Mouse (Mus musculus): ENCODE results near the gene Frrs1. TPM values are rescaled to one million over a fixed set of nuclear protein-coding genes. Genes with fewer than 3 reads are reported as not detected.
"Not testable (repeated sequence)": the region's sequence is repeated elsewhere in the genome, so short reads cannot be mapped to it uniquely, and the experiment has no call there.

The Frrs1 gene
- total RNA-seq (2022) = 1 to 10 TPM; 2.3 to 4.7 (median 3.9) TPM

DNA sequence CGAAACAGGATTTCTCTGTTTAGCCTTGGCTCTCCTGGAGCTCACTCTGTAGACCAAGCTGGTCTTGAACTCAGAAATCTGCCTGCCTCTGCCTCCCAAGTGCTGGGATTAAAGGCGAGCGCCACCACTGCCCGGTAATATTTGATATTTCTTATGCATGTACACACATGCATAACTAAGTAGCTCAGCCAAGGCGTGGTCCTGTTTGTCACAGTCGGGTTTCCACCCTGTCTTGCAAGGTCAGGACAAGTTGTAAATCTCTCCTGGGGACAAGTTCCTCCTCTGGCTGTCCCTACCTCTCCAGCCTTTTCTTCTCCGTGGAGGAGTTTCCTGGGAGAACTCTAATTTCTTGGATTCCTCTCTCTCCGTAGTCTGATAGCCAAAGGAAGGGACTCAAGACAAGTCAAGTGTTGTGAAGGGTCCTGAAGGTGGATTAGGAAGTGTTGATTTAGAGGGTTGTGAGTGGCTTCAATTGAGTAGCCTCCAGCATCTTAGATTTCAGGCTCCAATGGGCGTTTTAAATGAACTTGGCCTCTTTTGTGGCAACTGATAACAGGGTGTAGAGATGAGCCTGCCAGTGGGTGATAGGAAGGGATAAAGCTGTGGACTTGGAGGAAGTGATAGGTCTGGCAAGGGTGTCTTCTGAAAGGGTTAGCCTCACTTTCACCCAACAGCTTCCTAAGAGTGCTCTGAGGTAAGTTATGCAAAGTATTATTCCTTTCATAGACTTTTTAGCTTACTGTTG is at the start of gene Frrs1:
Gene Frrs1 (plus strand): TSS at position 524 of the 745 bp plus-strand sequence.
- no peak for DNase-seq (ENCODE audit: low spot score)

DNA sequence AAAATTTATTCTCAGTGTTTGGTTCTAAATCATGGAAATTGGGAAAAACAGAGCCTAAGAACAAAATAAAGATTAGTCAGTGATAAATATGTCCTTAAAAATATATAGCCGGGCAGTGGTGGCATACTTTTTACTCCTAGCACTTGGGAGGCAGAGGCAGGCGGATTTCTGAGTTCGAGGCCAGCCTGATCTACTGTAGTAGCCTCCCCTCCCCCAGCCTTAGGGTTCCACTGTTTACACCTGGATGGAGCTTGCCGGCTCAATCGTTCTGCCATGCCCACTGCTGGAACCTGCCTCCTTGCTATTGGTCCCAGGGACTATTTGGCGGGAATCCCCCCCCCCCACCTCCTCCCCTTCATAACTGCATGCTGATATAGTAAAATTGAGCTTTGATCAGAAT is 48.9 kb upstream of the Frrs1 start:
- not testable (repeated sequence) for DNase-seq (ENCODE audit: low spot score)

DNA sequence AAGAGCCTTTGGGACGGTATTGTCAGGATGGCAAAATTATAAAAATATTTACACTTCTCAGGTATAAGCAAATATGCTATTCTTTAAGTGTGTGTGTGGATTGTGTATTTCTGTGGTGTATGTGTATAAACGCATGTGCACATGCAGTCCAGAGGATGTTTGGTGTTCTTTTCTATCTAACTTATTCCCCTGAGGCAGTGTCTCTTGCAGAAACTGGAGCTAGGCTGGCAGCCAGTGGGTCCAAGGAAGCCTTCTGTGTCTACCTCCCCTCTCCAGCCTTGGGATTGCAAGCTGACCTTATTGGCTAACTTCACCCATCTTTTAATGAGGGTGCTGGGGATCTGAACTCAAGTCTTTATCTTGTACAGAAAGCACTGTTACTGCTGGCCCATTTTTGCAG is 46.3 kb upstream of the Frrs1 start:
- no peak for DNase-seq (ENCODE audit: low spot score)

DNA sequence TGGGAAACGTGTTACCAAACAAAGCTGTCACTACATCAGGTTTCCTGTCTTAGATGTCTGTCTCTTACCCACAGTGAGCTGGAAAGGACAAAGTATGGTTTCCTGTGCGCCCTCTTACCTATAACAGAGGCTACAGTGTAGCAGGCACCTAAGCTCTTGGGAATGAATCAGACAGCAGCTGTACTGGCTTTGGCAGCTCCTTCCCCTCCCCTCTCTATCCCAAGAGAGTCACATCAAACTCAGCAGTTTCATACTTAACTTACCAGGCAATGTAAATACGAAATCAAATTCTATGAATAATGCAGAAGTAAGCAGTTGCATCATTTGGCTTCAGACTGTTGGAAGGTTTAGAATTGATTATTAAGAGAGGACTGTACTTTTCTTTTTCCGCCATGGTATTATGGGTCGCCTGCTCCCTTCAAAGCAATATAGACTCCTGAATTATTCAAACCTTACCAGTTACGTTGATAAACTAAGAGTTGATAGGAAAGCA is 43.9 kb upstream of the Frrs1 start:
- no peak for DNase-seq (ENCODE audit: low spot score)

DNA sequence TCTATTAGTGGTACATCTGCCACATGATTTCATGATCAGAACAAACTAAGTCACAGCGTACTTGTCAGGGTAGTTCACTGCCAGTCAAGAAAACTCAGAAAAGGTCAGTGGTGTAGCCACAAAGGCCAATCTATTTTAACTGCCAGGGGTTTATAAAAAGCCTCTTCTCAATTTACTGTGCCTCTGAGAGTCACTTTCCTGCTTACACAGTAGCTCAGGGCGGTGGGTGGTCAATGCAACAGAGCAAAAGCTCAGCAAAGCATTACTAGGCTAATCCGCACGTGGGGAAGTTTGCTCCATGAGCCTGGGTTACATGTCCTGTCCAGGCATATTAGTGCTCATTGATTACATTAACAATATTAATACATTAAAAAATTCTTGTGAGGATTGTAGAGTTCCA is 43.3 kb upstream of the Frrs1 start:
- no peak for DNase-seq (ENCODE audit: low spot score)

DNA sequence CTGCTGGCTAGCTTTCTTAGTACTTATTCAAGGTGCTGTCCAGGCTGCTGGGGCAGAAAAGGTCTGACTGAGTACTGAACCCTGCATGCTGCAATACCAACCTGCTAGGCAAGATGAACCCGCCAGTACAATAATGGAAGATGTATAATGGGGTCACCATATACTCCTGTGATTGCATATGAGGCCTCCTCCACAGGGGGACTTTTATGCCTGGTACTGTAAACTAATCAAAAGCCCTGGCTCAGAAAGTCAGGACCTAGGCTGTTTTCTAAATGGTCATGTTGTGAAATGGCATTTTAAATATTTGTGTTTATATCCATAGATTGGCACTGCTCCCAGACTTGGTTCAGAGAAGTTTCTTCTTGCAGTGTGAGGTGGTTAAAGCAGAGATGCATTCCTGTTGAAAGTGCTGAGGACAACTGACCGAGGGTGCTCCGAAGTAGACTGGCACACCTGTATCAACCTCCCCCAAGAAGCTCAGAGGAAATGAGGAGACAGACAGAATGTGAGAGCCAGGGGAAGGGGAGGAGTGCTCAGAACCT is 42.5 kb upstream of the Frrs1 start:
- no peak for DNase-seq (ENCODE audit: low spot score)

DNA sequence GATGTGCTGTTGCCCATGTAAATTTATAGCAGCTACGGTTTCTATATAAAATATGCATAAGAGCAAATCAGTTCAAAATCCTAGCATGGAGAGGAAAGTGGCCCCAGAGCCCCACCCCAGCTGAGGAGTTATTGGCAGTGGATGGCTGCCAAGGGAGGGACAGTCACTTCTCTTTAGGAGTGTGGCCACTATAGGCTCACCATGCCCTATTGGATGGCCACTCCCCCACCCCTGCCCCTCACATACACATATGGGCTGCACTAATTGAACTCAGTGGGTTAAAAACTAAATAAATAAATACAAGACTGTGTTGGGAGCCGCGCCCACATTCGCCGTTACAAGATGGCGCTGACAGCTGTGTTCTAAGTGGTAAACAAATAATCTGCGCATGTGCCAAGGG is 42.0 kb upstream of the Frrs1 start:
- DNase-seq (ENCODE audit: low spot score) = no peak

DNA sequence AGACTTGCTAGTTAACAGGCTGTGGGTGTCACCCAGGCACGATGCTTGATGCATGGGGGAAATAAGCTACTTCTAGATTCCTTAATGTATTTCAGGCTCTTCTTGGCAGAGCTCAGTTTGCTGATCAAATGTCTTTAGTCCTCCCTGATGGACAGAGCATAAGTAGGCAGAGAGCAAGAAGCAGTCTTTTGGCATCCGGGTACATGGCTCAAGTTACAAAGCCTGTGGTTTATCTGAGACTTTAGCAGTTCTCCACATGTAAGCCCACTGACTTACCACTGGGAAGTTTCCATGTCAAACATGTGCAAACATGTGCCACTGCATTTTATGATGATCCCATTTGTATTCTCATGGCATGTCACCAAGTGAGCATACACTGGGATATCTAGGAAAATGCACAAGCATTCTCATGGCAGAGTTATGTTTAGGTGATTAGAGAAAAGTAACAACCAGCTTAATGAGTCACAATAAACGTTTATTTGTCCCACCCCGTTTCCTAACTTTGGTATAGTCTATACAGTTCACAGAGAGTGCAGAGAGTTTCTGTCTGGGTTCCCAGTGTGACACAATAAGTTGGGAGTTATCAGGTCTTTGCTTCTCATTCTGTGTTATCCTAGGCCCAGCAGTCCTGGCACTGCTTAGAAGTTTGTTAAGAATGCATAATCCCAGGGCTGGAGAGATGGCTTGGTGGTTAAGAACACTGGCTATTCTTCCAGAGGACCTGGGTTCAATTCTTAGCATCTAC is 32.6 kb upstream of the Frrs1 start:
- DNase-seq (ENCODE audit: low spot score) = no peak

DNA sequence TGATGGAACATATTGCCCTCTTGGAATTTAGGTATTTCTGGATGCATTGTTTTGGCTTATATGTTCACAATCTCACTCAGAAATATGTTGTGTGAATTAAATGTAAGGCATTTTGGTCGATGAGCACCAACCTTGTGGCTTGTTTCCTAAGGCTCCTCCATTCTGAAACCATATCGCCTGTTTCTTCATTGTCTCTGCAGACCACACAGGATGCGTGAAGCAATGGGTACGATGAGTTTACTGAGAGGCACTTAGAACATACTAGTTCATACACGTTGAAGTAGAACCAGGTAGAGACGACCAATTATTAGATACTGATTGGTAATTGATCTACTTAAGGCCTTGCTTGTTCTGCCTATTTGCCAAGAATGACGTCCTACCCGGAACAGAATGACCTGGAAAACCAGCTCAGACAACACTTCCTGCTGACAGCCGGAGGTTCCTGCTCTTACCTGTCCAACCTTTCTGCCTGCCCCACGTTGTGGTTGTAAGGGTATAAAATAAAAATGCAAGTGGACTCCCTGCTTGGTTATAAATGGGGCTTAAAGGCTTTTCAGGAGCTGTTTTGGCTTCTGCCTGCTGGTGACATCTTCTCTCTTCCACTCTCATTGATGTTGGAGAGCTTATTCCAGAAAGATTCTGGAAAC is 29.9 kb upstream of the Frrs1 start:
- DNase-seq (ENCODE audit: low spot score) = no peak

DNA sequence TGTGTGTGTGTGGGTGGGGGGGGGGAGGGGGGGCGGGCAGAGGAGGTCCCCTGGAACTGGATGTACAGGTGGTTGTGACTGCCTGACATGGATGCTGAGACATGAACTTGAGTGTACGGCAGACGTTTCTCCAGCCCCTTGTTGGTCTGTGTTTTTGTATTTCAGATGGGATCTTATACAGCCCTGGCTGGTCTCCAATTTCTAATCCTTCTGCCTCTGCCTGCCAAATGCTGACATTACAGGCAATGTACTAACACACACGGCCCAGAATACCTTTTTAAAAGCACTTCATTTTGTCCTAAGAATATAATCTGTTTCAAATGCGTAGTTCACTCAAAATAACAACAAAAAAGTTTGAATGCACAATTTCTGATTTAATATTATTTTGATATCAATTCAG is 27.9 kb upstream of the Frrs1 start:
- DNase-seq (ENCODE audit: low spot score) = no peak

DNA sequence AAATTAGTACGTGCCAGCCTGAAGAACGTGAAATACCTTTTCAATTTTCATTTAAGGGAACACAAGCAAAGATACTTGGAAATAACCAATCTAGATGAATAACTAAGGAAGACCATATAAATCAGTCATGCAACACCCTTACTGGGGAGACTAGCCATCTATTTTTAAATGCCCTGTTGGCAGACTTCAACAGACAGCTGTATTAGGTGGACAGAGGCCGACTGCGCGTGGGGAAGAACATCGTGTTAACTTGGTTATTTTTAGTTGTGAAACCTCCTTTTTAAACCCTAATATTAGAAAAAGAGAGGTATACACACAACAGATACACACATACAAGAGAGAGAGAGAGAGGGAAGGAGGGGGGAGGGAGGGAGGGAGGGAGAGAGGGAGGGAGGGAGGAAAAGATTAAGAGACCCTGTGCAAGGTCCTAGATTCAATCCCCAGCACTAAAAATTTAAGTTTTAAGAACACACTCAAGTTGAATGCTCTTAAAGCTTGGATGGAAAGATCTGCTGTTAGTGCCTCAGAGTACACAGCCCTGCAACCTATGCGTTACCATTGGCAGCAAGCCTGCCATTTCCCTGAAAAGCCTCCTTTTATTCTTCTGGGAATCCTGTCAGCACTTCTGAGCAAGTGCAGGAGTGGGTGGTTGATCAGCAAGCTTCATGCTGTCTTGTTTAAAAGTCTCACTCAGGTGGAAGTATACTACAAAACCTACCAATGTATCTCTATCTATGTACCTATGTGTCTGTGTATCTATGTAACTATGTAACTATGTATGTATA is 26.5 kb upstream of the Frrs1 start:
- DNase-seq (ENCODE audit: low spot score) = peak; percentile 36

DNA sequence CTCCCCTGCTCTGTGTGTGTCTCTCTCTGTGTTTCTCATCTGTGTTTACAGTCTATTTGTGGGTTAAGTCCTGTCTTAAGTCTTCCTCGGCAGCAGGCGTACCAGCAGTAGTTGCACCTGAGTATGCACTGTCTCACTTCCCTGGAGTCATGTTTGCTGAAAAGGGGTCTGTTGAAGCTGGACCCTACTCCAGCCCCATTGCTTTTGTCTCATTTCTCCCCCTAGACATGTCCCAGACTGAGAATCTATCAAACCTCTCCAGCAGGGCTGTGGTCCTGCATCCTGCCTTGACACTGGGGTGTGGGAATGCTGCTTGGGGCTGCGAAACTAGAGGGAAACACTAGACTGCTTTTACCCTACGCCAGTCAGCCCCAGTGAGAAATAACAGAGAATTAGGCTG is 25.8 kb upstream of the Frrs1 start:
- DNase-seq (ENCODE audit: low spot score) = no peak

DNA sequence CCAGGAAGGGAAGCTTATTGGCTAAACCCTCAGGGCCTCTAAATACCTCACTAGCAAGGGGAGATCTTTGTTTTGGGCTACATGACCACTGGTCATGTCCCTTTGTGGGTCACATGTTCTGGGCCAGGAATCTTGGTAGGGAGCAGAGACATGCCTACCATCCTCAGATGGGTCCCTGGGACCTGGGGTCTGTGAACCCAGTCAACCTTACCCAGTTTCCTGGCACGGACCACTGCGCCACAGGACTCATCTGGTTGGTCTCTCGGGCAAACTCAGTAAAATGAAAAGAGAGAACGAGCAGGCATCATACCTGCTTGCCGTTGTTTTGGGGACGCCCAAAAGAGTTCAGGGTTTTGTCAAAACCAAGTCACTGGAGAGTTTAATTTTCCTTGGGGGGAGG is 25.0 kb upstream of the Frrs1 start:
- DNase-seq (ENCODE audit: low spot score) = no peak

DNA sequence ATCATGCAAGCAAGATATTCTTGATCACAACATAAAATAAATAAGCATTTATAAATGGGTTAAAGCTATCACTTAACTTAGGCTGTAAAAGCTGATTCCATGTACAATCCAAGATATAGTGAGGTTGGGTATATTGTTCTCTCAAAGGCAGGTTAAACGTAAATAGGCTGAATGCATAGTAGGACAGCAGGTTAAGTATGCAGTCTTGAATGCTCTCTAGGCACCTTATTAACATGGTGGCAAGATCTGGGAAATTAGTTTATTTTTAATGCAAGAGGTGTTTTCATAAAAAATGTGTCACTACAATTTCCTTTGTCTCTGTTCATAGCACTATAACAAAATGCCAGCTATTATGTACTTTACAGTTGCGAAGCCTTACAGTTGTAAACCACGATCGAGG is 23.9 kb upstream of the Frrs1 start:
- no peak for DNase-seq (ENCODE audit: low spot score)

DNA sequence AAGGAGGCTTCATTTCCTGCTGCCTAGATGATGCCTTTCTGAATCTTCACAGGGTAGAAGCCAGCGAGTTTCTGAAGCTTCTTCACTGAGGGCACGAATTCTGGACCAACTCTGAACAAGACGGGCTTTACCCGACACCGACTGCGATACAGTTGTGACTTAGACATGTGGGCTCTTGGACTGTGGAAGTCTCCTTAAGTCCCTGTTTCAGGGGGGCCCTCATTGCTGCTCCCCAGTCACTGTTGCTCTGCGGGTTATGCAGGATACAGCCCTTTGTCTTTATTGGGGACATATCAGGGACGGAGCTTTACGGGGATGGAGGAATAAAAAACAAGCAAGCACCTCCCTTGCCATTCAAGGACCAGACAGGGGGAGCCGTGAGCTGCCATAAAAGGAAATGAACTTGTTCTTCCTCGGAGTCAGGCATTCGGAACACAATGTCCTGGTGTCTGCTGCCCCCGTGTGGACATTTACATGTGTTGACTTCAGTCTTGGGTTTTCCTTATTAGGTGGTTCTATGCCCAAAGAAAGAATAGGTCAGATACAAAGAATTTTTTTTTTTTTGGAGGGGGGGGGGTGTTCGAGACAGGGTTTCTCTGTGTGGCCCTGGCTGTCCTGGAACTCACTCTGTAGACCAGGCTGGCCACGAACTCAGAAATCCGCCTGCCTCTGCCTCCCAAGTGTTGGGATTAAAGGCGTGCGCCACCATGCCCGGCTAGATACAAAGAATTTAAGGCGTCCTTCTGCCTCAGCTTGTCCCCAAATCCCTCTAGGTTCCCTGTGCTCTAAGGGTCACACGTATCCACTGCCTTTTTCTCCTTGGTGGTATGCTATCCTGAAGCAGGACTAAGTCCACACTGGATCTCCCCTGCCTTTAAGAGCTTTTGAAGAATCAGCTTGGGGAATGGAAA is 23.2 kb upstream of the Frrs1 start:
- DNase-seq (ENCODE audit: low spot score) = peak; percentile 87

DNA sequence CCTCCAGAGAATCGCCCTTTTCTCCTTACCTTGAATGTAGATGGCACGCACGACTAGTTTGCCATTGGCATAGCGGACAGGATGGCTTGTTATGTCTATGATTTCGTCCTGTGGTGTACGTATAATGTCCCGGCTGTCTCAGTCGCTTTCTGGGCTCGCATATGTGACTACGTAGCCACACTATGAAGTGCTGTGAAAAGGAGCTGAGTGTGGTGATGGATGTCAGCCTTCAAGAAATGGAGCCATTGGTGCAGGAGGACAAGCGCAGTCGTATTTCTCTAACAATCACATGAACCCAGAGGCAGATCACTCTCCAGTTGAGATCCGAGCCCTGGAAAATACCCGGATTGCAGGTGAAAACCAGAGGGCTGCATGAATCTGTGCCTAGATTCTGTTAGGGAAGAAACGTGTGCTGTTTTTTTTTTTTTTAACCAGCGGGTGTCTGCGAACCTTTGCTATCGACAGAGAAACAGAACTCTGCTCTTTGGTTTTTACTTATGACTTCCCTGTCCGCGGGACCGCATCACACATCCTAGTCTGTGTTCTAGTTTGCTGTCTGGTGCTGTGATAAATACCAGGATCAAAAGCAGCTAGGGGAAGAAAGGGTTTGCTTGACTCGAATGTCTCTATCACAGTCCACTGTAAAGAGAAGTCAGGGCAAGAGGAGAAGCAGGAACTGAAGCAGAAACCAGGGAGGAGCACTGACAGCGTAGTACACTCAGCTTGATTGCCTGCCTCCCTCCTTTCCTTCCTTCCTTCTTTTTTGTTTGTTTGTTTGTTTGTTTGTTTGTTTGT is 22.4 kb upstream of the Frrs1 start:
- DNase-seq (ENCODE audit: low spot score) = no peak

DNA sequence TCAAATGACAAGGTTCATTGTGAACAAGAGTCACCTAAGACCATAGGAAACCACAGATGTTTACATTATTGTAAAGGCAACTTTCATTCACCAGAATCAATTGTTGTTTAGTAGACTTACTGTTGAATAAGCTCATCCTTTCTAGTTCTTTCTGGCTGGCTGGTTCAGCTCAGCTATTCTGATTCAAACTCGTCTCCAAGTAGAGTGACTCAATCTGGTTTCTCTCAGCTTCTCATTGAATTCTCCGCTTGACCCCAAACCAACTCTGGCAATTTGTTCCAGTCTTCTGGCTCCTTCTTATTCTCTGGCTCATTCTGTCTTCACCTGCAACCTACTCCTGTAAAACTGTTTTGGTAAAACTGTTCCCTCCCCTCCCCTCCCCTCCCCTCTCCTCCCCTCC is 18.0 kb upstream of the Frrs1 start:
- DNase-seq (ENCODE audit: low spot score) = no peak

DNA sequence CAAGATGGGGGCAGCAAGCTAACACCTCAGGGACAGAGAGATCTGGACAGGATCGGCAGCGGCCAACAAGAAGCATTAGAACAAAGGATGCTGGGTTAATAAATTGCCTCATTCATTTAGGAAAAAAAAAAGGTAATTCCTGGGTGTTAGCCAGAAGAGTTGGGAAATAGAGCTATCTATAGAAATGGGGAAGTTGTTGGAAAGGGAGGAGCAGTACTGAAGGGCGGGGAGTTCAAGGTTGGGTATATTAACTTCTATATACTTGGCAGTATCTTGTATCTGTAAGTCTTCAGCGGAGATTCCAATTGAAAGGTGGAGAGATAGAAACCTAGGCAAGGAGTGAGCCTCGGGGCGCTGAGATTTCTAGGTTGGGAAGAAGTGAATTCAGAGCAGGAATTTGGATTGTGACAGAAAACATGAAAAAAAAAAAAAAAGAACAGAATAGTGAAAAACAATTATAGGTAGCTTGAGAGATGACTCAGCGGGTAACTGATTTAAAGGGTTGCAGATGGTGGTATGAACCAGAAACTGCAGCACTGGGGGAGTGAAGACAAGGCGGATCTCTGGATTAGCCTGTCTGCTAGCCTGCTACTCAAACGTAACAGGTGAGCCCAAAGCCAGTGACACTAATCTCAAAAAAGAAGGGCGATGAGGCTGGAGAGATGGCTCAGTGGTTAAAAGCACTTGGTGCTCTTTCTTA is 14.2 kb upstream of the Frrs1 start:
- DNase-seq (ENCODE audit: low spot score) = no peak

DNA sequence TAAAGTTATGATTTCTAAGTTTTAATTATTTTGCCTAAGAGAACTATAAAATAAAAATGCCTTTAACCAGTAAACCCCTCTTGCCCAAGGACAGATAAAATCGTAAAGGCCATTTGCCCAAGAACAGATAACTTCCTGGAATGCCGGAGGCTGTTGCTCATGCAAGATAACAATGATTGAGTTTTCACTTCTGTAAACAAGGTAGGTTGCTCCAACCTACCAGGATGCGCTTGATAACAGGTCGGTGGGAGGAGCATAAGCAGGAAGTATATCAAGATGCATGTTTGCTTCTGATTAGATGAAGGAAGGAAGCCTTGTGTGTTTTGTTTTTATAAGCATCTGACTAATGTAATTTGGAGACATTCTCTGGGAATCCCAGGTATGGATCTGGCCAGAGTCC is 13.2 kb upstream of the Frrs1 start:
- DNase-seq (ENCODE audit: low spot score) = no peak
